ENCODE assay signal across 21 mouse cellular contexts in genomic region chr9:44810316-44810715, GRCm38 (mm10). TPM values are rescaled to one million over a fixed set of nuclear protein-coding genes. Genes with fewer than 3 reads are reported as not detected.
A peak's percentile ranks its signal among the peaks of the same experiment; 100 is the strongest.
DNase-seq lines count a peak whose midpoint lies in the region; ATAC-seq and TF ChIP-seq lines count a peak whose summit lies in the region.
"Had no signal": no experiment of that assay in that cellular context is flagged by ENCODE, and none has a peak within 500 bp of the region (broad histone marks: within the 10 kb centered on the region; RNA-seq: fewer than 3 reads in every experiment).

No protein-coding gene starts in this region.

- TF ChIP-seq CTCF in kidney, postnatal 0 days (IDR thresholded peaks at IDR 0.05; ENCODE audit: low read depth): no peak

- no peaks in the 10 kb centered on the region for H3K27me3 ChIP-seq in kidney, embryonic 15.5 days
- H3K27me3 ChIP-seq in kidney, embryonic 16.5 days (ENCODE audit: insufficient read depth, low read length): no peaks in the 10 kb centered on the region
- H3K27me3 ChIP-seq in kidney, postnatal 0 days (ENCODE audit: insufficient read depth, low read length): no peaks in the 10 kb centered on the region
- H3K27me3 ChIP-seq: embryonic facial prominence, embryonic 12.5 days; forebrain, embryonic 15.5 days; heart, embryonic 12.5 days had no signal

- no peak for ATAC-seq in kidney, embryonic 15.5 days (replicated peaks; ENCODE audit: low FRiP score)
- peak; percentile 78 for ATAC-seq in kidney, embryonic 16.5 days (ENCODE audit: low FRiP score, low TSS enrichment)
- peak; percentile 83 for ATAC-seq in kidney, postnatal 0 days (replicated peaks; ENCODE audit: low FRiP score, low read depth)
- ATAC-seq: CD4-positive, CD25-positive, alpha-beta regulatory T cell, adult 4 months; forebrain, embryonic 15.5 days had no signal

- no peak overlapping the region for H3K4me2 ChIP-seq in kidney, embryonic 15.5 days
- H3K4me2 ChIP-seq in kidney, embryonic 16.5 days (replicated peaks; ENCODE audit: low read depth, low read length): no peak overlapping the region
- H3K4me2 ChIP-seq in kidney, postnatal 0 days (ENCODE audit: low read length): no peak overlapping the region
- H3K4me2 ChIP-seq: embryonic facial prominence, embryonic 12.5 days; forebrain, embryonic 15.5 days; heart, embryonic 12.5 days; hindbrain, embryonic 14.5 days had no signal

- peaks cover 98% of the 10 kb centered on the region for H3K36me3 ChIP-seq in kidney, embryonic 15.5 days
- peaks cover 85% of the 10 kb centered on the region for H3K36me3 ChIP-seq in kidney, embryonic 16.5 days (ENCODE audit: insufficient read depth, low read length)
- peaks cover 90% of the 10 kb centered on the region for H3K36me3 ChIP-seq in kidney, postnatal 0 days (ENCODE audit: insufficient read depth, low read length)

- H3K27ac ChIP-seq in kidney, embryonic 15.5 days: no peak overlapping the region
- peak overlapping the region; percentile 23; the same call in 1 of the 2 replicates for H3K27ac ChIP-seq in kidney, embryonic 16.5 days (ENCODE audit: low read length)
- H3K27ac ChIP-seq in kidney, postnatal 0 days: peak overlapping the region; percentile 15; the same call in 1 of the 2 replicates
- H3K27ac ChIP-seq: embryonic facial prominence, embryonic 12.5 days; forebrain, embryonic 15.5 days; heart, adult 2 months; hindbrain, embryonic 10.5 days; hindbrain, embryonic 14.5 days had no signal

- H3K9ac ChIP-seq in kidney, embryonic 15.5 days: no peak overlapping the region
- H3K9ac ChIP-seq in kidney, embryonic 16.5 days (replicated peaks; ENCODE audit: low read length): no peak overlapping the region
- no peak overlapping the region for H3K9ac ChIP-seq in kidney, postnatal 0 days (ENCODE audit: low read depth, low read length)
- H3K9ac ChIP-seq: embryonic facial prominence, embryonic 12.5 days; forebrain, embryonic 15.5 days; heart, embryonic 12.5 days; hindbrain, embryonic 14.5 days had no signal

- no peak overlapping the region for H3K4me3 ChIP-seq in kidney, embryonic 15.5 days (replicated peaks)
- H3K4me3 ChIP-seq in kidney, embryonic 16.5 days (ENCODE audit: low read length): no peak overlapping the region
- H3K4me3 ChIP-seq in kidney, postnatal 0 days (replicated peaks; ENCODE audit: low read depth, low read length): no peak overlapping the region
- H3K4me3 ChIP-seq: embryonic facial prominence, embryonic 12.5 days; forebrain, embryonic 15.5 days; heart, adult 2 months; heart, embryonic 12.5 days; hindbrain, embryonic 10.5 days had no signal

- H3K9me3 ChIP-seq in kidney, embryonic 15.5 days (replicated peaks): no peaks in the 10 kb centered on the region
- H3K9me3 ChIP-seq in kidney, embryonic 16.5 days (ENCODE audit: low read length): no peaks in the 10 kb centered on the region
- H3K9me3 ChIP-seq in kidney, postnatal 0 days (replicated peaks; ENCODE audit: low read length): no peaks in the 10 kb centered on the region
- H3K9me3 ChIP-seq: embryonic facial prominence, embryonic 12.5 days; forebrain, embryonic 15.5 days; G1E; heart, embryonic 12.5 days; hindbrain, embryonic 10.5 days had no signal

- peak; percentile 44 for DNase-seq in kidney, adult 9 months
- peak; percentile 39 for DNase-seq in kidney, postnatal 0 days (ENCODE audit: low spot score)
- DNase-seq in kidney, postnatal 36 days: peak; percentile 50
- DNase-seq in right cerebral cortex, postnatal 14 days: no peak
- no peak for DNase-seq in urinary bladder, adult 18-20 months (ENCODE audit: low spot score in 2 of 2)
- DNase-seq: adrenal gland, postnatal 10 days; cerebellum, adult 11-12 months; cerebellum, adult 9-10 months; cerebellum, postnatal 25 days; gastrocnemius, postnatal 10 days; heart, adult 2 months had no signal

- WGBS in kidney, embryonic 15.5 days: 57% methylated on average over 10 of the region's 10 CpGs
- 54% methylated on average over 10 of the region's 10 CpGs for WGBS in kidney, embryonic 16.5 days
- 54% methylated on average over 10 of the region's 10 CpGs for WGBS in kidney, postnatal 0 days

- no peaks in the 10 kb centered on the region for H3K4me1 ChIP-seq in kidney, embryonic 15.5 days
- no peaks in the 10 kb centered on the region for H3K4me1 ChIP-seq in kidney, embryonic 16.5 days (ENCODE audit: insufficient read depth, low read length)
- H3K4me1 ChIP-seq in kidney, postnatal 0 days (replicated peaks; ENCODE audit: insufficient read depth, low read length): no peaks in the 10 kb centered on the region
- H3K4me1 ChIP-seq: embryonic facial prominence, embryonic 12.5 days; forebrain, embryonic 15.5 days; heart, embryonic 12.5 days; hindbrain, embryonic 10.5 days had no signal

RNA-seq across cellular contexts. Expression of gene Ttc36, which starts 7.4 kb away (rescaled TPM):
- polyA plus RNA-seq in kidney, embryonic 15.5 days (2015; fragmentation: Nextera tagmentation; extraction: Ambion mirVana): 87.3 and 99.8 TPM in 2 replicates
- 161 and 182 TPM in 2 replicates for polyA plus RNA-seq in kidney, embryonic 16.5 days (2015; fragmentation: Nextera tagmentation; extraction: Ambion mirVana)
- 514 and 515 TPM in 2 replicates for polyA plus RNA-seq in kidney, postnatal 0 days (2015; fragmentation: Nextera tagmentation; extraction: Ambion mirVana)
- polyA plus RNA-seq: CD4-positive, CD25-positive, alpha-beta regulatory T cell, adult 4 months; forebrain, embryonic 11.5 days; forebrain, embryonic 15.5 days; heart, embryonic 12.5 days; hindbrain, embryonic 14.5 days had no signal

RNA-seq across cellular contexts. Expression of gene Tmem25, which starts 11.2 kb away (rescaled TPM):
- 20.0 and 24.6 TPM in 2 replicates for polyA plus RNA-seq in kidney, embryonic 15.5 days (2015; fragmentation: Nextera tagmentation; extraction: Ambion mirVana)
- polyA plus RNA-seq in kidney, embryonic 16.5 days (2015; fragmentation: Nextera tagmentation; extraction: Ambion mirVana): 34.9 and 40.4 TPM in 2 replicates
- 36.0 and 38.0 TPM in 2 replicates for polyA plus RNA-seq in kidney, postnatal 0 days (2015; fragmentation: Nextera tagmentation; extraction: Ambion mirVana)
- polyA plus RNA-seq: CD4-positive, CD25-positive, alpha-beta regulatory T cell, adult 4 months had no signal

RNA-seq across cellular contexts. Expression of gene Ift46, which starts 42.6 kb away (rescaled TPM):
- polyA plus RNA-seq in kidney, embryonic 15.5 days (2015; fragmentation: Nextera tagmentation; extraction: Ambion mirVana): 99.3 and 105 TPM in 2 replicates
- polyA plus RNA-seq in kidney, embryonic 16.5 days (2015; fragmentation: Nextera tagmentation; extraction: Ambion mirVana): 100 and 111 TPM in 2 replicates
- polyA plus RNA-seq in kidney, postnatal 0 days (2015; fragmentation: Nextera tagmentation; extraction: Ambion mirVana): 98.3 and 109 TPM in 2 replicates

RNA-seq across cellular contexts. Expression of gene Arcn1, which starts 42.7 kb away (rescaled TPM):
- 201 and 202 TPM in 2 replicates for polyA plus RNA-seq in kidney, embryonic 15.5 days (2015; fragmentation: Nextera tagmentation; extraction: Ambion mirVana)
- polyA plus RNA-seq in kidney, embryonic 16.5 days (2015; fragmentation: Nextera tagmentation; extraction: Ambion mirVana): 217 and 219 TPM in 2 replicates
- polyA plus RNA-seq in kidney, postnatal 0 days (2015; fragmentation: Nextera tagmentation; extraction: Ambion mirVana): 135 and 149 TPM in 2 replicates

Comparison
In these comparisons a context has a peak if more than half of its experiments do, and no peak if none do; other contexts are left out.
1. DNase-seq: peak in kidney, adult 9 months (single experiment), kidney, postnatal 0 days (single experiment) and kidney, postnatal 36 days (2 of 2); none in right cerebral cortex, postnatal 14 days (single experiment) and urinary bladder, adult 18-20 months (0 of 2).